Mouse (Mus musculus) retina, embryonic 14.5 days (tissue): ENCODE results near the gene Tubb2b.
A peak's percentile ranks its signal among the peaks of the same experiment; 100 is the strongest.

Experiments used
- DNase-seq: peaks from one replicate; pipeline ENCODE4 v3.0.0-alpha.2; 2015; ENCODE audit warnings: low spot score

Tubb2b gene

DNA sequence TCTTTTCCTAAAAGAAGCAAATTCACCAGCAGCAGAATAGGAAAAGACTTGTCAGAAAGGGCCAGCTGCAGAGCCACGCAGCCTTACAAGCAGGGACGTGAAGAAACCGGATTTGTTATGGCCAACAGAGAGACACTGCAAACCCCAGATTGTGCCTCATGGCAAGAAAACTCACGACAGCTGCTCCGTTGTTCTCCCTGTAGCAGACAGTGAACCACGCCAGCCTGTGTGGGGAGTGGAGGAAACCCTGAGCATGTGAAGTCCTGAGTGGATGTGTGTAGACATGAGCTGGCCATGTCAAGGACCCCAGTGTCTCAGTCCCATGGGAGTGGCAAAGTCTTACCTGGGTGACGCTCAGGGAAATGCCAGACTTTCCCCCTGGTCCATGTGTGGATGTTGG, 6.3 kb upstream of the Tubb2b start:
- DNase-seq: no peak

DNA sequence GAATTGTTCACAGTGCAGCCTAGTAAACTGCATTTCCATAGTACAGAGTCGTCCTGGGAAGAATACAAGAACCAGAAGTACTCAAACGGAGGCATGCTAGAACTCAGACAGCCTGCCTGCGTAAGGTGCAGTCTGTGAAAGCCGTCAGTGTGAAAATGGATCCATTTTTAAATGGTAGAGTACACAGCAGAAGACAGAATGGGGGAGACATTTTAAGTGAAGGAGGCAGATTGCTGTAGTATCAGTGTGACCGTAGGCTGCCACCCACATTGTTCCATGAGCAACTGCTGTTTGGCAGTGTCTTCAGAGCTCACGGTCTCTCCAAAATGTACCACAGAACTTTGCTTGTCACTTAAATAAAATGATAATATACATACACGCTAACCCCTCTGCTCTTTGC, 4.0 kb upstream of the Tubb2b start:
- DNase-seq: no peak

DNA sequence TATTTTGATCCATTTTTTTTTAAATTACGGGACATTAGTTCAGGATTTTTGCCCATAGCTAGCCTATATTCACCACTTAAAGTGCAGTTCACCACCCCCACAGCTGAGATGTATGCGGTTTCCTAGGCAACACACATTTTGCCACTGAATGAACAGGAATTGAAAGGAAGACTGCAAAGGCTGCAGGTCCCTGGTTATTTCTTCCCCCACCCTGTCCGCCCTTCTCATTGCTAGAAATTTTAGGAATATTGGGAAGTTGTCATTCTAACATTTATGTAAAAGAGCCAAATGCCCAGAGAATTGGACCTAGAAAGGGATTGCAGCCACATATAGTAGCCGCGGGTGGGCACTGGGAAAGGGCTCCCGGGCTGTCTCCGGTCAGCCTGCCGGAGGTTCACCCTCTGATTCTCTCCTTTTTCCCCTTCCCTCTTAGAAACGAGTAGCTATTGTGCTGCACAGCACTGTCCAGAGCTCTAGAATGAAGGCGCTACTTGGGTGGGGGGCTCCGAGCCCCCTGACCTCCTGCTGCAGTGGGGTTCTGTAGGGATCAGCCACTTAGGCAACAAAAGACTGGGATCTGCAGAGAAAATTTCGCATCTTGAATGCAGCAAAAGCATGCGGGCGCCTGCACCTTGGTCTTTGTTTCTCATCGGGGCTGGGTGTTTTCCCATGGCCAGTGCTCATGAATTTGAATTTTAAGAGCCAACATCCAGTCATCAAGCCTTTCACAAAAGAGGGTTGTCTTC, 3.2 kb upstream of the Tubb2b start:
- DNase-seq: peak; percentile 59

DNA sequence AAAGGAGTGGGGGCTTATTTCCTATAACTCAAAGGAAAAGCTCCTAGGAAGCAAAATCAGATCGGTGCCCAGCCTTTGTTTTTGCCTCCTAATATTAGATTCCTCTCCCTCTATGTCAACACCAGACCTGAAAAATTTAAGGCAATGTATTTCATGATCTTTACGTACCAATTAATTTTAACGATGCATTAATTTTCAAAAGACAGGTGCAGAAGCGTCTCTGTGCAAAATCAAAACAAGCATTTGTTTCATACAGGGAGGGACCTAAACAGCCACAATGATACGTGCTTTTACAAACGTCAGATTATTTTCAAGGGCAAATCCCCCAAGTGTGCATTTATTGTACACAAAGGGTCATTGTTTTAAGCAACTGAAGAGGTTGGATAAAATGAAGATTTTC, 2.6 kb upstream of the Tubb2b start:
- no peak for DNase-seq

DNA sequence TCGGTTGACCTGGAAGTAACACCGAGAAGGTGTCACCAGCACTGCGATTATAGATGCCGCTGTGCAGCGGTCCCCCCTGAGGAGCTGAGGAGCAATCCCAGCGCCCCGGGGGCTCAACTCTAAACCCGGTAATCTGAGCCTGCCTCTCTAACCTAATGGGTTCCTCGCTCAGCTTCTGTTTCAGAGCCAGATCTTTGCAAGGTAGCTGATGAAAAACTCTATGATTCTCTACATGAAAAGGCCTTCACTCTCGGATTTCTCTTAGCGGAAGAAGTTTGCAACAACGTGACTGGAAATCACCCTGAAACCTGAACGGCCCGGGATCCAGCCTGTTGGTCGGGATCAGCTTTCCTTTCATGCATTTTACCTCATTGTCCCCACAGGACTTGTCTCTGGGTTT, 2.0 kb upstream of the Tubb2b start:
- DNase-seq: peak; percentile 44

DNA sequence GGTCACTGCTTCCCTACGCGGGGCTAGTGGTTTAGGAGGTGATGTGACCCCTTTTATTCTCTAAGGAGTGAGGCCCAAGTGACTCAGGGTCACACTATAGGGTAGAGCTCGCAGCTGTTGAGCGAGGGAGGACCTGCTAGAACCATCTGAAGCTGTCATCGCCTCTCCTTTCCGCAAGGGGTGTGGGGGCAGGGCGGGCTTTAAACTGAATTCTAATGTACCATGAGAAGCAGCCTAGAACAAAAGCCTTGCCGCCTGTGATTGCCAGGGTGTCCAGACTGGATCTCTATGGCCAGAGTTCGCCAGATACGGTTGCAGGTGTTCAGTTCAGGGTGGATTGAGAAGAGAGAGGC, 1.4 kb upstream of the Tubb2b start:
- peak; percentile 82 for DNase-seq

DNA sequence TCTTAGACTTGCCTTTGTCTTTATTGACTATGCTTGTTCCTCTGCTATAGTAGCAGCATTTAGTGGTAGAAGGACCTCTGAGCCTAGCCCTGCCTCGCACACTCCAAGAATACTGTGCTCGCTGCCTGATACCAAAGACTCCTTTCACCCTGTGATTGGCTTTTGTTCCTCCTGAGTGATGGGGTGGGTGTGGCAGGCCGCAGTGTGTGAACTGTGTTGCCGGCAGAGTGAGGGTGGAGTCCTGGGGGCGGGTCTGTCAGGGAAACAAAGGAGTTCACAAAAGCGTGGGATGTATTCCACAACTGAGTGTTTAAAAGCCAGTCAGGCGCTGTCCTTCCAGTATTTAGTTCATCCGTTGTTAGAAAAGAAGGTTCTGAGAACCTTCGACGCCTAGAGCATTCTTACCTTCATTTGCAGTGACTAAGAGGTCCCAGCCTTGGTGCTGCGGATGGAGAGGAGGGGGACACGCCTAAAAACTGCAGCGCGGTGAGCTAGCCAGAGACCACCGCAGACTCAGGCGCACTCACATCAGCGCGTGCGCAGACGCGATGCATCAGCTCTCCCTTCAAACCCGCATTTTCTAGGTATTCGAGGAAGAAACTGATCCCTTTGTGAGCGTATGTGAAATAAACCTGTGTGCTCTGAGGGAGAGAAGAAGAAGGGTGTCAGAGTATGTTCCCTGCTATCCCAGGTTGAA, 893 bp upstream of the Tubb2b start:
- DNase-seq: peak; percentile 82

DNA sequence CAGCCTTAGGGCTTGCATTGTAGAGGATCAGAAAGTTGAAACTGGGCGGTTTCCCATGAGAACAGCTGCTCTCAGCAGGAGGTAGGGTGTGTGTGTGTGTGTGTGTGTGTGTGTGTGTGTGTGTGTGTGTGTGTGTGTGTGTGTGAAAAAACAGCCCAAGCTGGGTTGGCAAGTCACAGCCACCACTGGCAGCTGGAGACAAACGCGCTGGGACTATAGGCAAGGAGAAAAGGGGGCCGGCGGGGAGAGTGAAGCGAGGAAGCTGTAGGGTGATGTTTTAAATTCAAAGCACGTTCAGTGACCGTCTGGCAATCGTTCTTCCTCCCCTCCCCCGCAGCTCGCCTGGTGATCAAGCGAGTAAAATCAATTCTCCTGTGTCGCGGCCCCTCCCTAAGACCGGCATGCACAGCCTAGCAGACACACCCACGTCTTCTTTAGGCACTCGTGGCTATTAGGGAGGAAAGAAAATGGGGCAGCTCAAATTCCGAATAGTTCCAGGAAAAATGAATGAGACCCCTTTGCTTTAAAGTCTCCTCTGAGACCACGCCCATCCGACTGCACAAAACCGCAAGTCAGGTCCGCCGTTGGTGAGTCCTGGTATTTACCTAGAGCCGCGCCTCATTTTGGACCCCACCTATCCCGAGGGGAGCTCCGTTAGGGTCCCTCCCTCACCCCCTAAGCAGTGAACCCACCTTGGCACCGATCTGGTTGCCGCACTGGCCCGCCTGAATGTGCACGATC, 611 bp downstream of the Tubb2b start:
- DNase-seq: peak; percentile 76

DNA sequence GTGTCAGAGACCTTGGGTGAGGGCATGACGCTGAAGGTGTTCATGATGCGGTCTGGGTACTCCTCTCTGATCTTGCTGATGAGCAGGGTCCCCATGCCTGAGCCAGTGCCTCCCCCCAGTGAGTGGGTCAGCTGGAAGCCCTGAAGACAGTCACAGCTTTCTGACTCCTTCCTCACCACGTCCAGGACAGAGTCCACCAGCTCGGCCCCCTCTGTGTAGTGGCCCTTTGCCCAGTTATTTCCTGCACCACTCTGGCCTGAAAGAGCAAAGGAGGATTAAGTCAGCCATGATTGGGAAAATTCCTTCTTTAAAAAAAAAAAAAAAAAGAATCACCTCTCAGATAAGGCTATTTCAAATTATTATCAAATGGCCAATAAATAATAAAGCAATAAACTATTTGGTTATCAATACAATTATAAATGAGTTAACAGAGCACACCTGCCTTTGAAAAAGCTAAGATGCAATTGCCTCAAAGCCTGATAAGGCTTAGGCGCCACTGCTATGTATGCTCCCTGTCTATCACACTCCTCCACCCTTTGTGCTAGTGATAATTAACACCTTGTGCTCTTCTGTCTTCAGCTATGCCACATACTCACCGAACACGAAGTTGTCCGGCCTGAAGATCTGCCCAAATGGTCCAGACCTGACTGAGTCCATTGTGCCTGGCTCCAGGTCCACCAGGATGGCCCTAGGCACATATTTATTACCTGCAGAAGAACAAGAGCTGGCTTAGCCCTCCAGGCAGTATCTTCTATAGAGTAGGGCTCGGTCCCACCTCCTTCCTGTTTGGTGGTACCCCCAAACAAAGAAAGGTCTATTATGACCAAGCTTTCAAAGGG, 1.8 kb downstream of the Tubb2b start:
- no peak for DNase-seq

DNA sequence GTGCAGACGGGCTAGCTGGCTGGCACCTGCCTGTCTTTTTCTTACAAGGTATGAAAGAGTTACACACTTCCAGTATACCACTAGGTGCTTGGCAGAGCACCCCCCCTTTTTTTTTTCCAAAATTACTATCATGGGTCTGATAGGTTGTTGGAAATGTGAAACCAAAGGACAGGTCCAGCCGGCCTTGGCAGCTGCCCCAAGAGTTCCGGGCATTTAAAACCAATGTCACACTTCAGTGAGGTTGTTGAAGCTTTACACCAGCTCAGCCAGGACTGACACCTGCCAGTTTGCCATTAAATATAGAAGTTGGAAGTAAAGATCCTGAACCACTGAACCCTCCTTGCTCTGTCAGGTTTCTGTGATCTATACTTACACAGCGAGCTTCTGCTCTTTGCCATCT, 4.6 kb downstream of the Tubb2b start:
- DNase-seq: no peak

DNA sequence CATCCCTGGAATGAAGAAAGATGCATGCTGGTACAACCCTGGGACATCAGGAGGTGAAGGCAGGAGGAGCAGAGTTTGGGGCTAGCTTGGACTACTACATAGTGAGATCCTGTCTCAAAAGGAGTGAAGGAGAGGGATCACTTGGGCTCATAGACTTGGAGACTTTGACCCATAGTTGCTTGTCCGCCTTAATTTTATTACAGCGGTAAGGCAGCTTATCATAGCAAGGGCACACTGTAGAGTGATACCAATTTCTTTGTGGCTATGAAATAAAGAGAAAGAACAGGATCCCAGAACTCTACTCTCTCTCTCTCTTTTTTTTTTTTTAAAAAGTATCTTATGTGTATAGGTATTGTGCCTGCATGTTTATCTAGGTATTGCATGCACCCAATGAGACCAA, 9.7 kb downstream of the Tubb2b start:
- DNase-seq: no peak

DNA sequence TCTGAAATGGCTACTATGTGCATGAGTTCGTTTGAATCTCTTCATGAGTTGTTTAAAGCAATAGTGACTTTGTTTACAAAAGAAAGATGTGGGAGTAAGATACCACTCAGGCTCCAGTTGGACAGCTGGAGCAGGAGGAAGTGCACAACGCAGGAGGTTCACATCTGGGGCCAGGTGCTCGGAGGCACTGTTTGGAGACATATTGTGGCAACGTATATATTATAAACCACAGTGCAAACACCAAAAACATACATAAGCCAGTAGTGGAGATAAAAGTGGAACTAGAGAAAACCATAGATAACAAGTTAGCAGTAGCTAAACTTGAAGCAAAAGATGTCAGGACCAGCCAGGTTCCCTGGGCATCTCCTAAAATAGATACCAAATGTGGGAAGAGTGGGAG, 10.9 kb downstream of the Tubb2b start:
- no peak for DNase-seq

DNA sequence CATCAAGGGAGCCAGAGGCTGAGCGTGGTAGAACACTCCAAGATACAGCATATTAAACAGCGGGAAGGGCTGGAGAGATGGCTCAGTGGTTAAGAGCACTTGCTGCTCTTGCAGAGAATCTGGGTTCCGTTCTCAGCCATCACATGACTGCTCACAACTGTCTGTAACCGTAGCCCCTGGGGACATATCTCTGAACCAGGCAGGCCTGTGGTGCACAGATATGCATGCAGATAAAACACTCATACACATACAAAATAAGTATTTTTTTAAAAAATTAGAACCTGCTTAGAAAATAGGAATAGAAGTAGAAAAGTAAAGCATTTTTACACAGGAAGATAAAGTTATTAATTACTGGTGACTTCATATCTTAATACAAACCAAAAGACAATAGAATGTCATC, 11.4 kb downstream of the Tubb2b start:
- no peak for DNase-seq

DNA sequence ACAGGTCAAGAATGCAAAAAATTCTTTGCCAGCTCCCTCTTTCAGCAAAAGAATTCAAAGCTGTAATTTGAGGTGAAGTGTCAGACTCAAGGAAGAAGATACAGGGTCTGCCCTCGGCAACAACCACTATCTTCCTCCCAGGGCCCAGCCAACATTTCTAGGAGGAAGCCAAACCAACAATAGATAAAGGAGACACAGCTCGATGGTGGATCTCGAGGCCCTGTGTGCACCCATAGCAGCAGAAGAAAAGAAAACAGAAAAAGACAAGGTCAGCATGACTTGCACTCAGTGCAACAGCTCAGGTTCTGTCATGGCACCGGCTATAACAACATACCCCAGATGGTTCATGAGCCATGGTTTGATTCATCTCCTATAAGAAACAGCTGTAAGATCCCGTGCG, 13.8 kb downstream of the Tubb2b start:
- DNase-seq: no peak

DNA sequence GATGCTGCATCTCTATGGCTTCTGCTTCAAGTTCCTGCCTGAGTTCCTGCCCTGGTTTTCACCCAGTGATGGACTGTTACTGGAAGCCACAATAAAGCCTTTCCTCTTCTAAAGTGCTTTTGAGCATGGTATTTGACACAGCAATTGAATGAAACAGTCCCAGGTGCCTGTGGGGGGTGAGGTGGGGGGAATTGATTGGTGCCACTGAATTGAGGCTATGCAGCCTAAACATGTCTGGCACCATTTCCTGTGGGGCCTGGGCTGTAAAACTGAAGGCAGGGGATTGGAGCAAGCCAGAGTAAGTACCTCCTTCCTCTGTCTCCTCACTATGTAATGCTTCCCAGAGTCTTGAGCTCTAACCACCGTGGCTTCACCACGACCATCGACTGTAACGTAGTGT, 15.6 kb downstream of the Tubb2b start:
- DNase-seq: no peak

DNA sequence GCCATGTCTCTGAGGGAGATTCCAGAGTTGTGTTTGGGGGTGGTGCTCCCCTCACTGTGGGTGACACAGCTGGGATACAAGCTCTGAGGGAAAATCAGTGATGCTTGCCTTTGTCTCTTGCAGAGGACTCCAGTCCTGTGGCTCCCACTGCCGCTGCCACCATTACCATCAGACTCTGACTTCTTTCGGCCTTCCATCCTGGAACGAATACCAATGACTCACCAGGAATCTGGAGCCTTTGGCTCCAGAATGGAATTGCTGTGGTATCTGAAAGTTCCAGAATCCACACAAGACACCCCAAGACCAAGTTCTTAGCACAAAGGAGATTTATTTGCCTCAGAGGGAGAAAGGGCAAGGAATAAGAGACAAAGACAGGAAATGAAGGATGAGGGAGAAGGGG, 17.2 kb downstream of the Tubb2b start:
- DNase-seq: no peak

DNA sequence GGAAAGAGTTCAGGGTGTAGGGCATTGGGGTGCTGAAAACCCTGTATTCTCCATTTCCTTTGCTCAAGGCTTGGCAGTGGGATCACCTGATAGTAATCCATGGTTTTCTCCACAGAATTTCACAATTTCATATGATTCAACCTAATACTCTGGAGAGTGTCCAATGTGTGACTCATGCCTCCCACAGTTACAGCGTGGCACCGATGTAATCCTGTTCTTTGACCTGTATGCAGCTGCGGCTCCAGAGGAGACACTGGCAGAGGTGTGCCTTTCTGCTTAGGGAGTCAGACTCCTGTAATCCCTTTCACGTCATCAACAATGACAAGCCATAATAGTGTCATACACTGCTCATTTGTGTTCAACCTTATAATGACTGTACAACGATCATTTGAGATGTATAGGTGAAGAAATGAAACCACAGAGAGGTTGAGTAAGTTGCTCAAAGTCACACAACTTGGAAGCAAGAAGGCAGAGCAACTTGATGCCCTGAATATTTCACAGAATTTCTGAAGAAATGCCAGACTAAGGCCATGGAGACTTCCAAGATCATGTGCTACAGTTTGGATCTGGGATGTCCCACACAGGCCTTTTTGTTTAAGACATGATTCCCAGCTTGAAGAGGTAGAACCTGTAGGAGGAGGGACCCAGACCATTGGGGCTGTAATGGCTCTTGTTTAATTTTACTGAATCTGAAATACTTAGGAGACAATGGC, 17.7 kb downstream of the Tubb2b start:
- no peak for DNase-seq

DNA sequence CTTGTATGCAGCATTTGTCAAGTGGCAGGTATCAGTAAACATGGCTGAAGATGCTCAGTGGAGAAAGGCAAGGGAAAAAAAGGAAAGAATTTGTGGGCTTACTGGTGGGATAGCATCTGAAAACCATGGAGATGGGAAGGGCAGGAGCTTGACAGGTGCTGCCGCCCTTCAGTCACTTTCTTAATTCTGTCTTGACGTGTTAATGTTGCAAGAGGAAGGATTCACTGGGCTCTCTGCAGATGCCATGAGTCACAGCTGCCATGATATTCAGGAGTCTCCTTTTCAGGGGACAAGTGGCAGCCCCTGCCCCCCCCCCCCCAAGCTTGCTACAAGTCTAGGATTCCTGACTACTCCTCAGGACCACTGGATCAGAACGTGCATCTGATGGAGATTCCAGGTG, 18.4 kb downstream of the Tubb2b start:
- DNase-seq: no peak

DNA sequence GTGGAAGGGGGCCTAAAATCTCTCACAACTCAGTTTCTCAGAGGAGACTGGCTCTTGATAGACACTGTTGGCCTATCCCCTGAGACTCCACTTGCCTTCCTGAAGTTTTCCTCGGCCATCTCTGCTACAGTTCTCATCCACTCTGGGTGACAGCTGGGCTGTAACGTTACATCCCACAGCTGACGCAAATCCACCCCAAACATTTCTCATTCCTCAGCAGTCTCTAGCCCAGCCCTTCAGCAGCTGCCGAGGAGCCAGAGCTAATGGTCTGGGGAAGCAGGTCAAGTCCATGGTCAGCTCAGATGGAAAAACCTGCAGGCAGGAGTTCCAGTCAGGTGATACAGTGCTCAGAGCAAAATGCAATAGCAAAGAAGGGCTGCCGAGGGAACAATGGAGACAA, 19.2 kb downstream of the Tubb2b start:
- DNase-seq: no peak

DNA sequence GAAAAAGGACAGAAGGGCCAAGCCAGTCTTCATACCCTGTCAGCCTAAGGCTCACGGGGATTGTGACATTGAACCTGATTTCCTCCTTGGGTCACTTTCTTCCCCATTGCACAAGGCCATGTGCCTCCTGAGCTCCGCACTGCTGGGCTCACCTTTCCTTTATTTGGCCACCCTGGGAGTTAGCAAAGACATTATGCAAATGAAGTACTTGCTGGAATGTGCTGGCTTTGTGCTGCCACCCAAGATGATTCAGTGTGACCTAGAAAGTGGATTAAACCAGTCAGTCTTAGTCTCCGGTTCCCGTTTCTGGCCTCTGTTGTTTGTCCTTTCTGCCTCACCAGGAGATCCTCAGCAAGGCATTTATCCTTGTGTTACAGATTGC, 20.6 kb downstream of the Tubb2b start:
- peak; percentile 53 for DNase-seq

DNA sequence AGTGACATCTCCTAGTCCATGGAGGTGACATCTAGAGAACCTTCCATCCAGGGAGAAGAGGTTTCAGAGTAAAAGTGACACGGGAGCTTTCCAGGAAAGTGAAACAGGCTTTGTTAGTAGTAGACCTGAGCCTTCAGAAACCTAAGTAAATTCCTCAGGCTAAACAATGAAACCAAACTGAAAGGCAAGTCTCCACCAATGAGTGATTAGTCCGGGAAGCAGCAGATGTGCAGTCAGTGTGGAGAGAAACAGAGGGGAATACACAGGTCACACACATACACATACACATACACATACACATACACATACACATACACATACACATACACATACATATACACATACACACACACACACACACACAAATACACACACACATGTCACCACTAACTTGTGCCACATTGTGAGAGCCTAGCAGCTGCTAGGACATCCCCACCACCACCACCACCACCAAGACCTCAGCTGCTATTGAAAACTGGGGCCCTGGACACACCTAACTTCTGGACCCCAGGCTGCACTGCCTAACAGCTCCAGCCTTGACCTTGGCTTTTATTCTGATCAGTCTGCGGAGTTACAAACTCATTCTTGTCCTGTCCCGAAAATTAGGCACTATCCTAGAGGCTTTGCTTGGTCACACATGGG, 21.1 kb downstream of the Tubb2b start:
- DNase-seq: no peak
